Mouse (Mus musculus) c-Kit-negative CD71-positive TER-119-positive erythroid progenitor cells, embryonic 14.5 days (primary cell): ENCODE results near the gene Spata33.
"Not testable (repeated sequence)": the region's sequence is repeated elsewhere in the genome, so short reads cannot be mapped to it uniquely, and the experiment has no call there.

Experiments
- DNase-seq: peaks from one replicate; pipeline ENCODE4 v3.0.0-alpha.2; 2013; ENCODE audit warnings: low read depth, low spot score

Spata33 gene

DNA sequence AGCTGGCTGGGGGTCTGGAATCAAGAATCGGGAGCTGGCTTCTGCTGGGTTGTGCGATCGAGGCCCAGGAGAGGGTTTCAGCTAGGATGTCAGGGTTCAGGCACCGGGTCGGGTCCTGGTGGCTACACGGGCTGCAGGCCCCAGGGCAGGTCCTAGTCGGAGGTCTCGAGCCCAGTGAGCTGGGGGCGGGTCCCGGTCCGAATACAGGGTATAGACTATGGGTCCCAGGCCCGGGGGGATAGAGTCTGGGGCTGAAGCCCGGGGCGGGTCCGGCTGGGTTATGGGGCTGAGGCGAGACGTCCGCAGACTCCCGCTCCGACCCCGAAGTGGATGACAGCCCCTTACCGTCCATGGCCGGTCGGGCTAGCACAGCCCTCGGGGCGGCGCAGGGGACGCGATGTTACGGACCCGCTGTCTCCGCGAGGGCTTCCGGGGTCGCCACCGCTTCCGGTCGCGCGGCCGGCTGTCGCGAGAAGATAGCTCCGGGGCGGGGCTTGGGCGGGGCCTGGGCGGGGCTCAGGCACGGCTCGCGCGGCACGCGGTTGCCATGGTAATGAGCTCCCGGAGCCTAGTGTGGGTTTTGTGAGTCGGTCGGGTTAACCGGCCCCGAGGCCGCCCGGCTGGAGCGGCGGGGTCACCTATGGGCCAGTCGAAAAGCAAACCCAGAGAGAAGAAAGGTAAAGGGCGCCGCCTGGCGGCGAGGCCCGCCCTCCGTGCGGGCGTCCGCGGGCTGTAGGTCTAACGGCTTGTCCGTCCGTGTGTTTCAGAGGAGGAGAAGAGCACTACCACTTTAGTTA lies at the start of gene Spata33, which contains the start of gene Chmp1a:
Gene Spata33, plus strand, starts transcription at position 512 of the 797 bp plus-strand sequence.
Gene Chmp1a, minus strand, starts transcription at position 443 of the 797 bp plus-strand sequence.
- DNase-seq = peak; percentile 86

GRCm38 (mm10) chr8:123181391-123181790 lies 31.2 kb upstream of the Spata33 start:
- no peak for DNase-seq

DNA sequence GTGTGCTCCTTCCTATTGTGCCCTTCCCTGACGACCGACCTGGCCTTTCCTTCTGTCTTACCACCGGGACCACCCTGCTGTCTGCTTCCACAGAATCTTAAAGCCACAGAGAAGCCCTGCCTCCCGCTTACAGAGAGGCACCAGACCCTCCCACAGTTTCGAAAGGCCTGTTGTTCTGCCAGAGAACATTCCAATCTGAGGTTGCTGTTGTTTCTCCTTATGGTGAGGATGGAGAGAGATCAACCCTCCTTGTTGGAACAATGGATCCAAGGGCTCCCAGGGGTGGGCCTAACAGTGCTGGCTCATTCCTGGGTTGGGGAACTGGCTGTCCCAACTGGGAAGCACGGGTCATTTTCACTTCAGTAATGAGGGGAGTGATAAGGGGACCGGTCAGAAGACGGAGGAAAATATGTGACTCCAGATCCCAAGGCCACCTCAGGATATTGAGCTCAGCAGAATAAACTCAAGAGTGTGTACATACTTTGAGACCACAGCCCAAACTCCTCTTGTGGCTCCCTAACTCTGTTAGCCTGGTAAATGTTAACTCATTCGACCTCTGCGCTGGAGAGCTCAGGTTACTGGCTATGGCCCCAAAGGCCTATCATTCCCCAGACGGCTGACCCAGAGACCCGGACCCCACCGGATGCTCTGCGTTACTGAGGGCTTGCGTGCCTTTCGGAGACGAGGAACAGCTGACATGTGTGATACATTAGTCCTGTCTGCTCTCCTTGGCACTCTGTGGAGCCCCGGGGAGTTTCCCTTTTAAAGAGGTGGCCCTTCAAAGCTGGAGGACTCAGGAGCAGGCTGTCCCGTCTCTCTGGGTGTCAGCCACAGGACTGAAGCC lies 26.8 kb upstream of the Spata33 start, which contains the start of gene Dpep1:
Gene Dpep1, plus strand, starts transcription at position 677 of the 844 bp plus-strand sequence.
- no peak for DNase-seq

GRCm38 (mm10) chr8:123188006-123188405 lies 24.6 kb upstream of the Spata33 start:
- DNase-seq = no peak

DNA sequence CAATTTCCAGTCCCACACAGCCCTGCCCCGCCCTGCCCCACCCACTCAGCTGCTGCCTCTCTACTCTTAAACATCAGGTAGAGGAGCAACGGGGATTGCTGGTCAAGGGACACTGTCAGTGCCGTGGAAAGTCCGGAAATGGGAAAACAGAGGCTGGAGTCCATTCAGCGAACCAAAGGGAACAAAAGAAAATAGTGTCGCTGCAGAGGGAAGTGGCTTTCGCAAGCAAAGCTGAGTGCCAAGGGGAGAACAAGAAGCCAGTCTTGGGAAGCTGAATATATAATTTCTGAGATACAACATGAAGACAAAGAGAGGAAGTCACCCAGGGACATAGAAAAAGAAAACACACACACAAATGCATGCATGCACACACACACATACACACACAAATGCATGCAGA lies 23.8 kb upstream of the Spata33 start:
- no peak for DNase-seq

- DNase-seq = no peak
These were observed 22.0 kb upstream of the Spata33 start for GRCm38 (mm10) chr8:123190678-123191077.

GRCm38 (mm10) chr8:123191908-123192307 lies 20.7 kb upstream of the Spata33 start:
- no peak for DNase-seq

- DNase-seq = no peak
These were observed 18.9 kb upstream of the Spata33 start for GRCm38 (mm10) chr8:123193771-123194170.

- peak; percentile 62 for DNase-seq
These were observed 15.6 kb upstream of the Spata33 start for GRCm38 (mm10) chr8:123197016-123197415.

- DNase-seq = no peak
These were observed 12.8 kb upstream of the Spata33 start for GRCm38 (mm10) chr8:123199864-123200263.

DNA sequence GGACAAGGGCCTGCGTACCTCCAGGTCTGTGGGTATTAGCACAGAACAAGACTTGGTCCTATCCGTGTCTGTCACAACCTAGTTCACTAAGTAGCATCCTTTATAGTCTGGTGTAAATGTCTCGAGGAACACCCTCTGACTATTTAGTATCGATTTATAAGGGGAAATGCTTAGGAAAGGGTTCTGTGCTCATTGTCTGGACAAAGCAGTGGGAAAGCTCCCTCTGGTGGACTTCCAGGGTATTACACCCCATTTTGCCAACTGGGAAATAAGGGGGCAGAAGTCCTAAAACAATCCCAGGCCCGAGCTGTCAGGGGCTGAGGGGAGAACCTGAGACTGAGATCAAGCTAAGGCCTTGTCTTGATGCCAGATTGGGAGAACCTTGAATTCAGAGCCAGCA lies 10.3 kb upstream of the Spata33 start:
- peak; percentile 70 for DNase-seq

DNA sequence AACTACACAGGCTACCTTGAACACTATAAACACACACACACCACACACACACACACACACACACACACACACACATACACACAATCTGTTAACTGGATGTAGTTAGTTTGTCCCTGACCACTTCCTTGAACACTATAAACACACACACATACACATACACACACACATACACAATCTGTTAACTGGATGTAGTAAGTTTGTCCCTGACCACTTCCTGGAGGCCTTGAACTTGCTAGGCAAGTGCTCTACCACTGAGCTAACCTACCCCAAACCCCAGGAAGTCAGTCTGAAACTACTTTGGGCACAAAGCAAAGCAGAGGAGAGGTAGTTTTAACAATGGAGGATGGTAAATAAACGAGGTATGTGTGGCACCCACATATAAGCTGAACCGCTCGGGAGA lies 9.1 kb upstream of the Spata33 start:
- no peak for DNase-seq

GRCm38 (mm10) chr8:123211876-123212275 lies 756 bp upstream of the Spata33 start:
- DNase-seq = no peak

DNA sequence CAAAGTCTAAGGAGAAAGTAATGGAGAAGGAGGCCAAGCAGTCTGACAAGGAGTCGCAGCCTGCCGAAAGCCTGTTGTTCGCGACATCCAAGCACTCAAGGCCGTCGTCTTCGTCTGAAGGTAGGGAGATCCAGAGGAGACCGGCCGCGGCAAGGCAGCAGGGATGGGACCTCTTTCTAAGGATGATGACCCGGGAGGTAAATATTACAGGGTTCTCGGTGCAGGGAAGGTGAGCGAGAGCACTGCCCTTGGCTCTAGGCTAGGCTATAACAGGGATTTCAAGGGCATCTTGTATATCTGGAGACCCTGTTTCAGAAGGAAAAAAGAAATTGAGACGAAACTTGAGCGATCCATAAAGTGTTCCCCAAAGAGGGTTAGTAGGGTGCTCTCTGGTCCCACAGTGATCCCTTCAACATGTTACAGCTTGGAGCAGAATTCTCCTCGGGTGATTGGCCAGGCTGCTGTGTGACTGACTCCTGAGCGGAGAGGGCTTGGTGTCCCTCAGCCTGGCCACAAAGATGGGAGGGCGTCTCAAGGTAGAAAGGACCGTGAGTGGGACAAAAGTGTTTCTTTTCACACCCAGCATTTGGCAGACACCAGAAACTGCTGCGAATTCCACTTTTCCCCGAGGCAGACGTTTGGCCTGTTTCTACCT lies 613 bp downstream of the Spata33 start:
- DNase-seq = no peak

GRCm38 (mm10) chr8:123215430-123215829 lies 2.8 kb downstream of the Spata33 start:
- no peak for DNase-seq

GRCm38 (mm10) chr8:123220917-123221316 lies 8.3 kb downstream of the Spata33 start:
- no peak for DNase-seq

- peak; percentile 87 for DNase-seq
These were observed 11.9 kb downstream of the Spata33 start, which contains the start of gene Cdk10 for GRCm38 (mm10) chr8:123224278-123225266. Cdk10 (plus strand) TSS chr8:123224842.

DNA sequence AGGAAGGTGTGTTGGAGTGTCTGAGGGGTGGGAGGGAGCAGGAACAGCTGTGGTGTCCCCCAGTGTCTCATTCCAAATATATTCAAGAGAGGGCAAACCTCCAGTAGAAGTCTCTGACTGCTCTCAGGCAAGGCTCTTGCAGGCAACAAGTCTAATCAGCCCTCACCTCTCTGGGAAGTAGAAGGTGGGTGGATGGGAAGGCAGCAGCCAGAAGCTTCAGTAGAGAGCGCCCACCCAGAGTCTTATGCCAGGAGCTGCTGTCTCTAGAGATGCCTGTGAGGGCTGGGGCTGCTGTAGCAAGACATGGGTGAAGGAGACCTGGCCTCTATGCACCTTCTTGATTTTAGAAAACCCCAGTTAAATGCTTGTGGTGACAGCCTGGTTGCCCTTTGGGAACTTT lies 15.8 kb downstream of the Spata33 start:
- no peak for DNase-seq

DNA sequence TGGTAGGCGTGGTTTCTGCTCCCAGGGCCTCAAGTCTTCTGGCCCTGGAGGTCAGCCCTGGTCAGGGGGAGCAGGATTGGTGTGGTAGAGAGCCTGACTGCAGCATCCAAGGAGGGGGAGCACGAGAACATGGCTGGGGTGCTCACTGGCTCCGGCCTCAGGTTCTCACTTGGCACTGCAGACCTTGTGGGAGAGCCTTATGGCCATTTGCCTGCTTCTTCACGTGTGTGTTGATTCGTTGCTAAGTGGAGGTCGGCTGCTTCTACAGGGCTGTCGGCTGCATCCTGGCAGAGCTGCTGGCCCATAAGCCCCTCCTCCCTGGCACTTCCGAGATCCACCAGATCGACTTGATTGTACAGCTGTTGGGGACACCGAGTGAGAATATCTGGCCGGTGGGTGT lies 17.7 kb downstream of the Spata33 start:
- DNase-seq = not testable (repeated sequence)

GRCm38 (mm10) chr8:123231742-123232141 lies 19.1 kb downstream of the Spata33 start:
- no peak for DNase-seq

- DNase-seq = no peak
These were observed 19.9 kb downstream of the Spata33 start for GRCm38 (mm10) chr8:123232553-123232952.
